Mouse (Mus musculus): ENCODE data around the gene Maff. TPM values are rescaled to one million over a fixed set of nuclear protein-coding genes. Genes with fewer than 3 reads are reported as not detected.

Maff gene
- polyA plus RNA-seq, 1 experiment from 2014 or later = 47.8 TPM

GRCm38 (mm10) chr15:79391447-79392093 is 45.1 kb downstream of the Maff start:
- peak; percentile 87 for ATAC-seq
- CTCF ChIA-PET = interaction anchor here (1.1 to 2.4 kb wide), 3 partner anchors 10 to 75 kb away, joined by 3 to 5 read pairs (median 3); no protein-coding TSS in a partner anchor
- in situ Hi-C loops (cut with MboI; ENCODE audit: low pct_unique_long_range_greater_than_20kb) = no loop called here
- no peak for TF ChIP-seq CTCF (IDR thresholded peaks at IDR 0.05)
- POLR2A ChIA-PET = interaction anchor here (0.9 to 1.5 kb wide), 3 partner anchors 12 to 33 kb away, joined by 4 to 5 read pairs (median 4); partner anchors contain the start of gene Tmem184b
- H3K27me3 ChIP-seq = no peaks in the 10 kb centered on the region
- peak; percentile 98 for DNase-seq (ENCODE audit: low read depth, low spot score)

- CTCF ChIA-PET = interaction anchor here (2.4 kb wide), 1 partner anchor 11 kb away, joined by 5 read pairs; no protein-coding TSS in a partner anchor
- no peak for TF ChIP-seq CTCF (IDR thresholded peaks at IDR 0.05)
- POLR2A ChIA-PET = interaction anchor here (0.6 to 1.7 kb wide), 4 partner anchors 12 to 1694 kb away, joined by 3 to 4 read pairs (median 3); no protein-coding TSS in a partner anchor
- in situ Hi-C loops (cut with MboI; ENCODE audit: low pct_unique_long_range_greater_than_20kb) = no loop called here
- no peak for DNase-seq (ENCODE audit: low read depth, low spot score)
- H3K27me3 ChIP-seq = no peaks in the 10 kb centered on the region
- no peak for ATAC-seq
Observed at GRCm38 (mm10) chr15:79392527-79392926, 46.1 kb downstream of the Maff start.

- no peaks in the 10 kb centered on the region for H3K27me3 ChIP-seq
- ChIA-PET CTCF (interaction anchor here (1.5 to 2.4 kb wide), 2 partner anchors 12 to 73 kb away, joined by 3 to 5 read pairs; no protein-coding TSS in a partner anchor), POLR2A (interaction anchor here (0.7 to 1.7 kb wide), 4 partner anchors 11 to 1694 kb away, joined by 3 to 4 read pairs (median 3); no protein-coding TSS in a partner anchor)
- in situ Hi-C loops (cut with MboI; ENCODE audit: low pct_unique_long_range_greater_than_20kb) = no loop called here
- DNase-seq (ENCODE audit: low read depth, low spot score) (no peak), ATAC-seq (no peak)
- TF ChIP-seq CTCF (IDR thresholded peaks at IDR 0.05) = no peak
Observed at GRCm38 (mm10) chr15:79393101-79393500, 46.7 kb downstream of the Maff start.

- CTCF ChIA-PET = interaction anchor here (1.5 kb wide), 1 partner anchor 72 kb away, joined by 3 read pairs; no protein-coding TSS in a partner anchor
- no peak for TF ChIP-seq CTCF (IDR thresholded peaks at IDR 0.05)
- H3K27me3 ChIP-seq = no peaks in the 10 kb centered on the region
- POLR2A ChIA-PET = interaction anchor here (0.6 to 1.4 kb wide), 2 partner anchors 43 to 50 kb away, joined by 3 read pairs; no protein-coding TSS in a partner anchor
- in situ Hi-C loops (cut with MboI; ENCODE audit: low pct_unique_long_range_greater_than_20kb) = no loop called here
- DNase-seq (ENCODE audit: low read depth, low spot score) (no peak), ATAC-seq (no peak)
Observed at GRCm38 (mm10) chr15:79394842-79395241, 48.4 kb downstream of the Maff start.

GRCm38 (mm10) chr15:79395281-79395680 is 48.9 kb downstream of the Maff start:
- ChIA-PET CTCF (no interaction called here), POLR2A (interaction anchor here (0.6 kb wide), 1 partner anchor 50 kb away, joined by 3 read pairs; no protein-coding TSS in a partner anchor)
- in situ Hi-C loops (cut with MboI; ENCODE audit: low pct_unique_long_range_greater_than_20kb) = no loop called here
- no peak for TF ChIP-seq CTCF (IDR thresholded peaks at IDR 0.05)
- no peak for ATAC-seq
- H3K27me3 ChIP-seq = no peaks in the 10 kb centered on the region
- DNase-seq (ENCODE audit: low read depth, low spot score) = no peak

GRCm38 (mm10) chr15:79396736-79397135 is 50.3 kb downstream of the Maff start:
- H3K27me3 ChIP-seq = no peaks in the 10 kb centered on the region
- no peak for ATAC-seq
- CTCF ChIA-PET = interaction anchor here (1.2 to 1.5 kb wide), 3 partner anchors 8 to 70 kb away, joined by 3 to 5 read pairs (median 4); no protein-coding TSS in a partner anchor
- POLR2A ChIA-PET = no interaction called here
- no peak for TF ChIP-seq CTCF (IDR thresholded peaks at IDR 0.05)
- in situ Hi-C loops (cut with MboI; ENCODE audit: low pct_unique_long_range_greater_than_20kb) = no loop called here
- DNase-seq (ENCODE audit: low read depth, low spot score) = no peak

GRCm38 (mm10) chr15:79399231-79400052 is 53.0 kb downstream of the Maff start:
- no peak for DNase-seq (ENCODE audit: low read depth, low spot score)
- in situ Hi-C loops (cut with MboI; ENCODE audit: low pct_unique_long_range_greater_than_20kb) = no loop called here
- no peak for ATAC-seq
- no peak for TF ChIP-seq CTCF (IDR thresholded peaks at IDR 0.05)
- POLR2A ChIA-PET = no interaction called here
- H3K27me3 ChIP-seq = no peaks in the 10 kb centered on the region
- CTCF ChIA-PET = interaction anchor here (0.7 kb wide), 2 partner anchors 36 to 41 kb away, joined by 3 to 4 read pairs; no protein-coding TSS in a partner anchor

GRCm38 (mm10) chr15:79400134-79400974 is 53.9 kb downstream of the Maff start:
- in situ Hi-C loops (cut with MboI; ENCODE audit: low pct_unique_long_range_greater_than_20kb) = no loop called here
- ChIA-PET CTCF (no interaction called here), POLR2A (no interaction called here)
- DNase-seq (ENCODE audit: low read depth, low spot score) (no peak), ATAC-seq (no peak)
- no peaks in the 10 kb centered on the region for H3K27me3 ChIP-seq
- TF ChIP-seq CTCF (IDR thresholded peaks at IDR 0.05) = no peak

GRCm38 (mm10) chr15:79400975-79401365 is 54.5 kb downstream of the Maff start:
- in situ Hi-C loops (cut with MboI; ENCODE audit: low pct_unique_long_range_greater_than_20kb) = no loop called here
- no peak for TF ChIP-seq CTCF (IDR thresholded peaks at IDR 0.05)
- no peaks in the 10 kb centered on the region for H3K27me3 ChIP-seq

GRCm38 (mm10) chr15:79402176-79402575 is 55.8 kb downstream of the Maff start:
- ChIA-PET POLR2A (interaction anchor here (0.5 to 1.2 kb wide), 5 partner anchors 17 to 1154 kb away, joined by 3 to 4 read pairs (median 3); no protein-coding TSS in a partner anchor), CTCF (no interaction called here)
- no peak for DNase-seq (ENCODE audit: low read depth, low spot score)
- H3K27me3 ChIP-seq = no peaks in the 10 kb centered on the region
- in situ Hi-C loops (cut with MboI; ENCODE audit: low pct_unique_long_range_greater_than_20kb) = no loop called here
- TF ChIP-seq CTCF (IDR thresholded peaks at IDR 0.05) = no peak
- ATAC-seq = no peak

More at GRCm38 (mm10) chr15:79400975-79401365, 54.5 kb downstream of the Maff start:
- no peak for ATAC-seq
- no peak for DNase-seq (ENCODE audit: low read depth, low spot score)
- ChIA-PET CTCF (no interaction called here), POLR2A (no interaction called here)

All from Patski (cell line).